Mouse (Mus musculus): ENCODE measurements around the gene Ebf1.

The Ebf1 gene

DNA sequence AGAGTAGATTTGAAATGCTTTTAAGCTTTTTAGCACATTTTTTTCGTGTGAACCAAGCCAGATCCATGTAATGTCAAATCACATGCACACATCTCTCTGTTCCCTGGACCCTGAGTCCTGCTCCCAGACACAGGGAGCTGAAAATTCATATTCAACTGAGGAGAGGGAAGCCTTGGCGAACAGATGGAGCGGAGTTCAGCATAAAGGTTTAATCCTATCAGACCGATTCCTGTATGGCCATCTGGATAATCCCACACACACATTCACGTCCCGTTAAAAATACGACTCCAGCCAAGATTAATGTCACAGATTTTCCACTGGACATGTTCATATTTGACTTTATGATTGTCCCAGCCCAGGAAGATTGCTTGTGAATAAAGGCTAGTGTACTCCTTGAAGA lies 282.8 kb downstream of the Ebf1 start:
- DNase-seq (ENCODE audit: low spot score) = no peak

DNA sequence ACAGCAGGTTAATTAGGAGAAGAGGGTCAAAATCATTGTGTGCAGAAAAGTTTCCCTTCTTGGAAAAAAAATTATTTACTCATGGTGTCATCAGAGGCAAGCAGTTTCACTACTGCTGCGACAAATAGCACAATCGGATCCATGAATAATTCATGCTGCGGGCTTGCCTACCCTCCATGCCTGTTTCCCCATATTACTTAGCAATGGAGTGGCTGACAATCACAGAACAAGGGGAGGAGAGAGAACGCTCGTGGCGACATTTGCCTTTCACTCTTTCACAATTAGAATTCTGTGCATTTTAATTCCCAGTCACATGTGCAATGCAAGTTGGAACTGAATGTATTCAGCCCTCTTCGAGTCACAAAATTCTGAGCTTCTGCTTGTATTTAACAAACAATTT lies 283.4 kb downstream of the Ebf1 start:
- DNase-seq (ENCODE audit: low spot score) = no peak

DNA sequence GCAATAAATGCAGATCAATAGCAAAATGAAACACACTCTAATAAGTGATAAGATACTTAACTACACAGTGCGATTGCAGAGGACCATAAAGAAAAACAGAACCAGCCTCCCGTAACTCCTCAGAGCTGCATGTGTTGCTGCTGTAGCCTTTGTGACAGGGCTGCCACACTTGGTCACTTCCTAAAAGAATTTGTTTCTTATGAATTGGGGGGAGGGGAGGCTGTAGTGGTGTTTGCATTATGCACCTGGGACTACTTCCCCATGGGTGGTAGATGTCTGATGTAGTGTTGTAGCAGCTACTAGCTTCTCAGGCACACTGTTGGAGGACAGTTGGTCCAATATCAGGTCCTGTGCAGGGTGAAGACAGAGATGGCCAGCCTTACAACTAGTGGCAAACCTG lies 284.6 kb downstream of the Ebf1 start:
- no peak for DNase-seq (ENCODE audit: low spot score)

DNA sequence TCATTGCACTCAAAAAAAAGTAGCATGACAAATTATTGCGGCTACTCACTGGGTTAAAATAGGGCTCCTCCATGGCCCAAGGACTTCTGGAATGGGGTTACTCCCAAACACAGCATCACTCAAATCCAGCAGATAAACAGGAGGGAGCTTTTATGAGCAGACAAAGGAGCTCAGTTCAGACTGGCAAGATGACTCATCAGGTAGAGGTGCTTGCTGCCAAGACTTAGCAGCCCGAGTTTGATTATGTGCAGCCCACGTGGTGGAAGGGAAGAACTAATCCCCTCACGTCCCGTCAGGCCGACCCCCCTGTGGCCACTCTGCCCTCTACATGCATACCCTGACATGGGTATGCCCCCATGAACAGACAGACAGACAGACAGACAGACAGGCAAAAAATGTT lies 285.0 kb downstream of the Ebf1 start:
- DNase-seq (ENCODE audit: low spot score) = no peak

DNA sequence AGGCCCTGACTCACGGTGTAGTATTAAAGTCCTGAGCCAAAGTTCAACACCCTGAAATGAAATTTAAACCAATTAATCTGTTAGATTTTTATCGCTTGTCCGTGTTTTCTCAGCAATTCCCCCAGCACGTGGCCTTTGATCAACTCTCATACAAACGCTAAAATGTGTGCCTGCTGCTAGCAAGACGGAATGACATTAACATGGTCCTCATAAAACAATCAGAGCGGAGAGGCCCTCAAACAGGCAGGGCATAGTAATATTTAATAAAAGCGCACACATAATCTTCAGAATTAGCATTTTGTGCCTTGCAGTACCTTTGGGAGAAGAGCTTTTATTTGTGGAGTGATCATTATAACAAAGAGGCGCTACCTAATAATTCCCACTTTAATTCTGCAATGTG lies 287.0 kb downstream of the Ebf1 start:
- DNase-seq (ENCODE audit: low spot score) = no peak

DNA sequence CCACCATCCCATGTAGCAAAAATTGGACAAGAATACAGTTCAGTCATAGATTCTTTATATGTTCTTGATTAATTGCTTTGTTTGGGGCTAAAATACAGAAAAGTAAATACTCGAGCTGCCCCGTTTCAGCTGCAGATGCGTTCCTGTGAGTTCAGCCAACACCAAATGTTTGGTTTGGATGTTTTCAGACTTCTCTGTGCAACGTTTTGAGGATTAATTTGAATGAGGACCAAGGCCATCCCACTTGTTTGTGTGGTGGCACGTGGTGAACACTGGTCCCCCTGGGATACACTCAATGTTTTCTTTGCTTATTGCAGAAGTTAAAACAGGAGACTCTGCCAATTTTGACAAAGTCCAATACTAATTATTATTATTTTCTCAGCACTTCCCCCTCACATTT lies 289.3 kb downstream of the Ebf1 start:
- DNase-seq (ENCODE audit: low spot score) = no peak

DNA sequence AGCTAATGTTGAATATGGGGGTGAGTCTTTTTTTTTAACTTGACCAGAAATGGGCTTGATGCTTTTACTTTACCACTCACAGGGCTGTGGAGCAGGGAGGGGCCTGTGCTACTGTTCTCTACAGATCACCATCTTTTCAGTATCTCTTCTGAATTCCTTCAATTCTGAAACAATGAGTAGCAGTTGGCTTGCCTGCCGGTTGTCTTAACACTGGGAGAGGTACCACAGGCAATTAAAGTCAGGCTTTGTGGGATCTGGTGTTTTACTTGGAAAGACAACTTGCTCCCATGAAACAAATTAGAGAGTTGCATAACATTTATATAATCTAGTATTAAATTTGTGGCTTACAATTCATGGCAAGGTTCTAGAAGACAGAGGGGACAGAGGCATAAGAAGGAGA lies 294.6 kb downstream of the Ebf1 start:
- DNase-seq (ENCODE audit: low spot score) = no peak

DNA sequence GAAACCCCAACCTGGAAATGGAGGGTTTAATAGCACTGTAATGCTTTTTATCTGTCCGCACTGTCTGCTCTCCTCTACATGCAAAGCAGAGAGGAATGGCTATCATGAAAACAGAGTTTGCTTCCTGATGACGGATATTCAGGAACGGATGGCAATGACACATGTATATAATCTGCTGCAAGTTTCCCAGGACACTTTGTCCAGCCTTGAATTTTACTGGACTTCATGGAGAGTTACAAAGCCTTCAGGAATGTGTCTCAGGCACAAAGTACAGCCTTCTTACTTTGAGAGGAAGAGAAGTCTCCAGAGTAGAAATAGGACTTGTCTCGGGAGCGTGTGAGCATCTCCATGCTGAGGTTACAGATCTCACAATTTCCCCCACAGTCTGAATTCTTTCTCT lies 296.7 kb downstream of the Ebf1 start:
- no peak for DNase-seq (ENCODE audit: low spot score)

DNA sequence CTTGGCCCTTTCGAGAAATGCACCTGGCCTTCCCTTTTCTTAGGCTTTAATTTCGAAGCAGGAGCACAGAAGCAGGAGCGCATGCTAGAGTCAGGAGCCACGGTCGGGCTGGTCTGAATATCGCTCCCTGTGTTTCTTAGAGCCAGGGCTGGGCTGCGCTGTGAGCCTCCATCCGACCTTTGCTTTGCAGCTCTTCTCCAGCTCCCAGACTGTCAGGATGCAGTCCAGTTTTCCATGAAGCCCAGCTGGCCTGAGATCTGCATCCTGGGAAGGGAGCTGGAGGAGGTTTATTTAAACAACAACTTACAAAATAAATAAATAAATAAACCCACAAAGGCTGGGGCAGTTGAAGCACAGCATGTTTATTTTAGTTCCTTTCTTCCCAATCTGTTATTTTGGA lies 299.9 kb downstream of the Ebf1 start:
- no peak for DNase-seq (ENCODE audit: low spot score)

DNA sequence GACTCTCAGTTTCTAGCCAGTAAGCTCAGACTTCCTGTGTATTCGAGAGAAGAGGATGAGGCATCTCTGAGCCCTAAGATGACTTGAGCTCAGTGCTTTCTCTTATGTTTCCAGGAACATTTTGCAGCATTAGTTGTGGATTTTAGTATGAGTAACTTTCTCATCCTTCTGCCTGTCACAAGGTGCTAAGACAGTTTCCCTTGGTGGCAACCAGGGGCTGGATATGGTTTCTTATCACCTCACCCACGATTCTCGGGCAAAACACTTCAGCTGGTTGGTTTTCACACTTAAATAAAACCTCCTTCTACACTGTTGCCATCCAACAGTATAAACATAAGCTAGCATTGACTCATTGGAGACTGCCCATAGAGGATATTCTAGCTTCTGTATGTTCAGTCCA lies 306.0 kb downstream of the Ebf1 start:
- no peak for DNase-seq (ENCODE audit: low spot score)

DNA sequence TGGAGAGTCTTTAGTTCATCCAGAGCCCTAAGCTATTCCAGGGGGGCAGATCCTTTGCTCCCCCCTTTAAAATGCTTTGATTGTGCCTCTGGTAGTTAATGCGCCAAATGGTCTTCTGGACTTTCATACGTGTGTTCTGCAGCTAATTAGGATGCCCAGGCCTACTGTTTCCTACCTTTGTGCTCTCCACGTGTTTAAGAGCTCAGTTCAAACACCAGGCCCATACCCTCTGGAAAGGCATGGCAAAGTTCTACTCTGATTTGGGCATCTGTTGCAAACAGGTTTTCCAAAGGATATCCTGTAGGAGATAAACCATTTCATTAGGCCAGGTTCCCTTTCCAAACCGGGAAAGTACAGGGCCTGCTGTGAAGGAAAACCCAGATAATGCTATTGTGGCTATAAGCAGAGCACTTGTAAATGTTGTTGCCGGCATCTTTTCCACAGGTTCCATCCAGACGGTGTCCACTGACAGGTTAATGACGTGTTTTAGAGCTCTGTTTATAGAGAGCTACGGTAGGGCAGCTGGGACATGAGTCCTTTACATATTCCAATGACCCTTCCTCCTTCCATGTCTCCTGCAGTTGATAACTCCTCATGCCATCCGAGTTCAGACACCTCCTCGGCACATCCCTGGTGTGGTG lies 306.9 kb downstream of the Ebf1 start:
- DNase-seq (ENCODE audit: low spot score) = no peak

DNA sequence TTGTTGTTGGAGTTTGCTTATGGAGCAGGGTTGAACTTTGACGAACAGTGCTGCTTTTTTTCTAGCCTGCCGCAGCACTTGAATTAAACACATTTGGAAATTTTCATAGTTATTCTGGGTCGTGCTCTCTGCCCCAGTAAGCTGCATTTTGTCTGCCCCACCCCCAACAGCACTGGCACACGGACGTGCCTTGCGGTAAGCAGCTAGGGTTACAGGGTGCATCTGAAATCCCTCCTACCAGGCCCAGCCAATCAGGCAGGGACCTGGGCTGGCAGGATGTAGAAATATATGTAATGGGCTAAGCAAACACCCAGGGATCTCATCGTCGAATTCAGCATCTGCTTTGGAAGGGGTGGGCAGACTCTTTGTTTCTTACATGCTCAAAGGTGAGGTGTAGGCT lies 307.8 kb downstream of the Ebf1 start:
- no peak for DNase-seq (ENCODE audit: low spot score)

DNA sequence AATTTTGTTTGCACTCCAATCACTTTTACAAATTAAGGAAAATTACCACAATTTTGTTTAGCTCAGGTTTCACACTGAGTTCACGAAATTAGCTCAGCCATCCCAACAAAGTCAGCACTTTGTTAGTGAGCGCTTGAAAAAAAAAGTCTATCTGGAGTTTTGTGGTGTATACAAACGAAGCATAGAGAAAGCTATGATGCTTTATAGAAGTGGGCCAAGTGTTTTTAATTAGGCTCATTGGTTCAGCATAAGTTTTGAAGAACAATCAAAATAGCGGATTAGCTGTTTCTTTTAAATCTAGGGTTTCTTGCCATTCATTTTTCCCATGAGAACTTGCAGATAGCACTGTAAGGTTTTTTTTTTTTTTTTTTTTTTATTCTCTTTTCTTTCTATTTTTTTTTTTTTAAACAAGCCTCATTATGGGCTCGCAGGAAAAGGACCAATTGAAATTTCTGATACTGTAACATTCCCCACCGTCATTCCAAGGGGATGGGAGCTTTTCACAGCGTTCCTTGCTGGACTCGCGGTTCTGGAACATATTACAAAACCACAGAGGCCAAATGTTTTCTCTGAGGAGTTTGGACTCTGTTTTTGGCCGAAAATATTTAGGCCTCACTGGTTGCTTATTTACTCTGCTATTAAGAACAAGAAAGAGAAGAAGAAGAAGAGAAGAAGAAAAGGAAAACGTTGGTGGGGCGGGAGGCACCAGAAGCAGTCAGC lies 308.8 kb downstream of the Ebf1 start:
- no peak for DNase-seq (ENCODE audit: low spot score)

DNA sequence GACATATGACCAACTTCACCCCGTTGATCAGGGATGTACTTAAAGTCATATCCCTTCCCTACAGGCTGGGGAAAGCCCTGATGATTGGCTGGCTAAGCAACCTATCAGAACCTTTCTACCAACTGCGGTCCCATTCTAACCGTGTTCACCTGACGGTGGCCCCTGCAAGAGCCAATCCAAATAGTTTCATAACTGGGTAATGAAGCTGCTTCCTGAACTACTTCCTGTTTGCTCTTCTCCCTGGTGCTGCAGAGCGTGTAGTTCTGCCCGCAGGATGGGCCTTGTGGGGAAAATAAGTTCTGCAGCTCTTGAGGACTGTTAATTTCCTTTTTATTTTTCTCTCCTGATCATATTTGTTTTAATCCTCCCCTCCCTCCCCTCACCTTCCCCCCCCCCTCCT lies 311.3 kb downstream of the Ebf1 start:
- no peak for DNase-seq (ENCODE audit: low spot score)

DNA sequence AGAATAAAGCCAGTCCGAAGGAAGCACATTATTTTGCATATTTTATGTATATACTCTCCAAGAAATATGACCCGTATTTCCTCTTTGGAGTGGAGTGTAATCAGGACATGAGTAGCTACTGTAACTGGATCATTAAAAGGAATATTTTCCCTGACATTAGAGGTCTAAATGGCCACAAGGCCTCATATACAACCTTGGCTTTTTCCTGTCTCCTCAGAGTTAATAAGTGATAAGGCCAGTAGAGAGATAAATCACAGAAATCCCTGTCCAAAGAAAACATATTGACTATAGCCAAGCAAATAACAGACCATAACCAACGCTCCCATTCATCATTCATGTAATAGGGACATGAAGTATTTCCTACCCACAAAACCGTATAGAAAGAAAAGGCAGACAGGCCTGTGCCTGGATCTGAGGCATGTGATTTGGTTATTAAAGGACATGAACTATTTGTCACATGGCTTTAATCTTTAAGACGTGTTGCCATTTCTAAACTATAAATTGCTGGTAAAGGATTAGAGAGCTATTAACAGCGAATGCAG lies 315.9 kb downstream of the Ebf1 start:
- no peak for DNase-seq (ENCODE audit: low spot score)

DNA sequence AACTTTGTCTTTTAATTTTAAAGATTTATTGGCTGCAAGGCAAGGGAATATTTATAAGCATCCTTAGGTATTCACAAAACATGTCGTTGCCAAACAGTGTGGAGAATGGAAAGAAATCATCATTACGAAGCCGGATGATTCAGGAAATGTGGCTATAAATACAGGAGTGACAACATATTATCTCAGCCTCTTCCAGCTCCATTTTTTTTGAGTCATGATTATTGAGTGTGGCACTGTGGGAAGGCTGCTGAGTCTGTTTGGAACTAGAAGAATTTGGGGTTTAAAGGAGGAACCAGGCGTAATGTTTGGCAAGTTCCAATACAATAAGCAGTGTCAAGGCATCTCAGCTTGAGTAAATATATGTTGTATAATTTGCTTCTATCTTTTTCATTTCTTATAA lies 326.7 kb downstream of the Ebf1 start:
- no peak for DNase-seq (ENCODE audit: low spot score)

DNA sequence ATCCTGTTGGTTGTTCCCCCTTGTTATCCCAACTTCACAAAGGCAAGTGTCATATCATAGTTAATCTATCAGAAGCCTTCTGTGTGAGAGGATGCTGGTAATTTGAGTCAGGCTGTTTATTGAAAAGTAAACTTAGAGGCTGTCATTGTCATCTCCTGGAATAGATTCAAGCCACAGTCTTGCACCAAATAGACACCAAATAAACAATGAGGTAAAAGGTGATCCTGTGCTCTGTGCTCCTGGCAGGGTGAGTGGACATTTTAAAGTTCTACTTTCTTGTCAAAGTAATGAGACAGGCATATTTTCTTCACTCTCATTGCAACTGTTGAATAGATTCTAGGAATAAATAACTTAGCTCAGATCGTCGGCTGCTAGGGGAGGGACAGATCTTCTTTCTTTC lies 327.3 kb downstream of the Ebf1 start:
- no peak for DNase-seq (ENCODE audit: low spot score)

DNA sequence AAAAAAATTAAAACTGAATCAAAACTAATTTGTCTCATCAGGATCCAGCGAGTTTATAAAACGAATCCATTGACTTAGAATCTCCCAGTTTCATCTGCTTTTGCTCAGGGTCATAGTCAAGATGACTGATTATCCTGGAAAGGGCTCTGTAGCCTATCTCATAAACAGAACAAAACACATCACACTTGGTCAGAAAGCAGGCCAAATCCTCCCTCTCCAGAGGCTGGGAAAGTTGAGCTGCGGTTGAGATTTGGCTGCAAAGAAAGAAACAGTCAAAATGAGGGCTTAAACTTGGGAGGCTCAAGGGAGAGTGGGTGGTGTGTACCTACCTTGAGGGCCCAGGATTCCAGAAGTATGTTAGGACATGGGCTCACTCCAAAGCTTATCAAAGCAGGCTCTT lies 329.5 kb downstream of the Ebf1 start:
- DNase-seq (ENCODE audit: low spot score) = no peak

DNA sequence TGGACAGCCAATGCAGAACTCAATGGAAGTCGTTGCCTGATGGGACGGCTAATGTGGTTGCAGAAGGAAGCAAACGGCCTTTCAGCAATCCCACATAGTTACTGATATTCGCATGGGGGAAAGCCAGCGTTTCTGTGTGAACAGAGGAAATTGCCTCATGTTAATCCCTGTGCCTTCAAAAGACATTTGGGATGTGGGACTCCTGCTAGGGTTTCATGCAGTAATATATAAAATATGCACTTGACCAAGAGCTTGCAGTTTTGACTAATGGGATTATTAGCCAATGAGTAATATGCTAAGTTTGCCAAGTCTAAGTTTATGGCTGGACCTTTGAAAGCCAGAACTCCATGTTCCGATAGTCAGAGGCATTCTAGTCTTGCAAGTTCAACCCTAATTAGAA lies 331.4 kb downstream of the Ebf1 start:
- no peak for DNase-seq (ENCODE audit: low spot score)

DNA sequence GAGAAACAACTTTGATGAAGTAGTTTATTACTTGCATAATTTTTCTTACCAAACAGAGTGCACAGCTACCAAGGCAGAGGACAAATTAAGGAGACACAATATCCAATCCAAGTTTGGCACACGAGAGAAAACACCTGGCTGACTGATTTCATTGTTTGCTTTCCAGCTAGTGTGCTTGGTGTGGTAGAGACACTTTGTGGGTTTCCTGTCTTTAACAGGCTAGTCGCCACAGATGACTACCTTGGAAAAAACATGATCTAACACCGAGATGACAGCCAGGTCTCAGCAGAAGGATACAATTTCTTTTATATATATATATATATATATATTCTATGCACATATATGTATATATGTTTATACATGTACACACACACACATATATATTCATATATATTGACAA lies 332.0 kb downstream of the Ebf1 start:
- no peak for DNase-seq (ENCODE audit: low spot score)

DNA sequence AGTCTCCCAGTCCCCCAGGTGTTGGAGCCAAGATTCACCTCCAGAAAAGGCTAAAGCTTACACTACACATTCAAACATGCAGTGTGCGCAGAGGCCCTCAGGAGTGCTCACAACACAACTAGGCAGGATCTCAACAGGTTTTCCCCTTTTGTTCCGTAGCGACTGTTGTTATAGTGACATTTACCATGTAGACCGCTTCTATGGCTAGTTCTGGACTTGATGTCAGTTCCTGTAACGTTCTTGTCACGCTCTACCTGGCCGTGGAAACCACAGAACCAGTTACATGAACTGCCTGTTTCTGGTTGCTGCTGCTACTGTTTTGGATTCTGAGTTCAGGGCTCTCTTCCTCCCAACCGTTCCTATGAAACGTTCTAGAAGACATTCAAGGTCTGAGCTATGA lies 333.2 kb downstream of the Ebf1 start:
- no peak for DNase-seq (ENCODE audit: low spot score)

DNA sequence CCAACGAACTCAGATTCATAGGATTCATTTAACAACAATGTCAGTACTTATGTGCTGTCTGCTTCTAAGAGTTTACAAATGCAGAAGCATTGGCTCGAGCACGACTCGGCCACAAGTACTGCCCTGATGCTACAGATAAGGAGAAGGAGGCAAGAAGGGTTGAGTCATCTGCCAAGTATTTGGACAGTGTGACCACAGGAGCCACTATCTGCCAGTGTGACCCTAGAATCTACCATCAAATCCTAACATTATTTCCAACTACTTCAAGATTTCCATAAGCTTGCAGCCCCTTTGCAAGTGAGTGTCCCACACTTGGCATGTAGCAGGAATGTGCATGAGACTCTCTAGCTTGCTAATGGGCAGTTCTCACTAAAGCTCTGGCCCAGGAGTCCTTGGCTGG lies 334.4 kb downstream of the Ebf1 start:
- DNase-seq (ENCODE audit: low spot score) = no peak

DNA sequence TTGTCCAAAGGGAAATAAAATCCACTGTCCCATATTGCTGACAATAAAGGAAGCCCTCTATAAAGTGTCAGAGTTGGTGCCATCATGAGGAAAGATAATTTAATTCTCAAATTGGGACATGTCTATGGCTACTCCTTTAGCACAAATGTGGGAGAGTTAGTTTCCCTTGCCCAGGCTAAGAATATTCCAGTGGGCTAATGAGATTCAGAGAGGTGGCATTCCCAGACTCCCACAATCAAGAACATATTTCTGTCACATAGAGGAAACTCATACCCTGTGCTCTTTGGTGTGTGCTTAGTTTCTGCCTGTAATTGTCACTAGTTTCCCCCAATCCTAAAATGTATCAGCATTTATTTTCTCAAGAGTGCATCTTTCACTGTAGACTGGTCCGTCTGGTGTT lies 336.2 kb downstream of the Ebf1 start:
- no peak for DNase-seq (ENCODE audit: low spot score)

DNA sequence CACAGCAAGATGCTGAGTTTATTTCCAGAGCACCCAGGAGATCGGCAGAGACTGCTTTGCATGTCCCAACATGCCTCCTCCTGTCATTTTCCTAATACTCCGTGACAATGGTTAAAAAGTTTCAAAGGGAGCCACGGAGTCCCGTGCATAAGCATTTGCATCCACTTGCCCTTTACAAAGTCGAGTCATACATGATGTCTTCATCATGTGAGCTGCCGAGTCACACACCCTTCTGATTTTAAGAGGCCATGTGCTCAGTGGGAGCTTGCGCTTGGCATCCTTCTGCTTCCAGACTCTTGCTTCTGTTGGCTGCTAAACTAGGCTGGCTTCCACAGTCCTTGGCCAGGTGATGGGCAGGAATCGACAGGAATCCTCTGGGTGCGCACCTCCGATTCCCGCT lies 336.7 kb downstream of the Ebf1 start:
- DNase-seq (ENCODE audit: low spot score) = no peak

All from urinary bladder, postnatal 10 days (tissue).